13 mouse cellular contexts compared by ENCODE assay signal in the genomic region with DNA sequence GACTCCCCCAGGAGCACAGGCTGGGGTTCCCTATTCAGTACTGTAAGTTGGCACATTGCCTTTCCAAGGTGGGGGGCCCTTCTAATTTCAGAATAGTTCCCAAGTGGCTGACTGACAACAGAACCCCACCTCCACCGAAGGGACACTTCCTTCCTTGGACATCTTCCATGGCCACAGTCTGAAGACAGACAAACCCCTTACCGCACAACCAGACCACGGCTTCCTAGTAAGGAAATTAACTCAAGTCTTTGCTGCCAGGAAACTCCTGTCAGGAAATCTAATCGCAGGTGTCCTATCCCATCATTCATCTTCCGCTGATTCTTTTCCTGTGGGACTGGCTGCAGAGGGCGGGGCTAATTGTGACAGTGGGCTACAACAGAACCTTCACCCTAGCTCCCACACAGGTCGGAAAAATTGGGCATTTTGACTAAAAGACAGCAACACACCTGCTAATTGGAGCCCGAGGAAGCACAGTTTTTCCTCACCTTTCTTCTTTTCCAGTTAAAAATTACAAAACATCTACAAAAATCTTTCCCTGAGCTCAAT.
DNase-seq lines count a peak whose midpoint lies in the region; ATAC-seq and TF ChIP-seq lines count a peak whose summit lies in the region.
"Had no signal": no experiment of that assay in that cellular context is flagged by ENCODE, and none has a peak within 500 bp of the region (broad histone marks: within the 10 kb centered on the region; RNA-seq: fewer than 3 reads in every experiment).

No protein-coding gene starts in this region.

- H3K4me2 ChIP-seq in midbrain, embryonic 13.5 days (replicated peaks) = no peak overlapping the region
- H3K4me2 ChIP-seq: lung, embryonic 15.5 days; midbrain, embryonic 11.5 days had no signal

- no peaks in the 10 kb centered on the region for H3K4me1 ChIP-seq in hindbrain, embryonic 10.5 days (replicated peaks)
- H3K4me1 ChIP-seq in midbrain, embryonic 13.5 days (replicated peaks) = no peaks in the 10 kb centered on the region

- ATAC-seq in midbrain, embryonic 13.5 days = no peak
- ATAC-seq: hindbrain, postnatal 0 days had no signal

- H3K27ac ChIP-seq in gastrocnemius, adult 2 months = peak overlapping the region; percentile 79
- H3K27ac ChIP-seq in hindbrain, embryonic 10.5 days = no peak overlapping the region
- H3K27ac ChIP-seq in midbrain, embryonic 13.5 days = no peak overlapping the region
- H3K27ac ChIP-seq: hindbrain, postnatal 0 days; lung, embryonic 15.5 days had no signal

- H3K4me3 ChIP-seq in gastrocnemius, adult 2 months = no peak overlapping the region
- H3K4me3 ChIP-seq in hindbrain, embryonic 10.5 days = no peak overlapping the region
- H3K4me3 ChIP-seq in midbrain, embryonic 13.5 days (replicated peaks) = no peak overlapping the region
- H3K4me3 ChIP-seq: lung, embryonic 15.5 days had no signal

- no peak for DNase-seq in gastrocnemius, adult 2 months
- no peak for DNase-seq in gastrocnemius, postnatal 36 days
- DNase-seq in adrenal gland, postnatal 14 days = peak; percentile 12
- peak; percentile 14 to 15 for DNase-seq in heart, postnatal 14 days
- peak; percentile 57 to 70 for DNase-seq in kidney, postnatal 25 days
- no peak for DNase-seq in hindbrain, embryonic 10.5 days (ENCODE audit: low spot score)
- no peak for DNase-seq in thymus, postnatal 4 days
- DNase-seq: cerebellum, adult 18-20 months; thymus, postnatal 25 days had no signal

- H3K27me3 ChIP-seq in hindbrain, embryonic 10.5 days (ENCODE audit: insufficient read depth, poor library complexity, severe bottlenecking) = no peaks in the 10 kb centered on the region
- H3K27me3 ChIP-seq in midbrain, embryonic 13.5 days = no peaks in the 10 kb centered on the region
- H3K27me3 ChIP-seq: lung, embryonic 15.5 days had no signal

- H3K9me3 ChIP-seq in hindbrain, embryonic 10.5 days = no peaks in the 10 kb centered on the region
- H3K9me3 ChIP-seq in midbrain, embryonic 13.5 days = no peaks in the 10 kb centered on the region
- H3K9me3 ChIP-seq: lung, embryonic 15.5 days had no signal

- TF ChIP-seq CTCF in gastrocnemius, adult 2 months (IDR thresholded peaks at IDR 0.05) = no peak

- WGBS in hindbrain, embryonic 10.5 days = 89% methylated on average over 8 of the region's 8 CpGs
- 90% methylated on average over 8 of the region's 8 CpGs for WGBS in midbrain, embryonic 13.5 days

- H3K36me3 ChIP-seq in hindbrain, embryonic 10.5 days = no peaks in the 10 kb centered on the region
- no peaks in the 10 kb centered on the region for H3K36me3 ChIP-seq in midbrain, embryonic 13.5 days
- H3K36me3 ChIP-seq: lung, embryonic 15.5 days had no signal

- intact Hi-C loops in gastrocnemius, adult 2 months (cut with DNase I) = no loop called here
- intact Hi-C loops in gastrocnemius, postnatal 36 days (cut with DNase I) = no loop called here
- intact Hi-C loops in heart, postnatal 14 days (cut with DNase I) = no loop called here

- no peak overlapping the region for H3K9ac ChIP-seq in midbrain, embryonic 13.5 days (replicated peaks)
- H3K9ac ChIP-seq: lung, embryonic 15.5 days had no signal

Comparison
In these comparisons a context has a peak if more than half of its experiments do, and no peak if none do; other contexts are left out.
1. DNase-seq: peak in adrenal gland, postnatal 14 days (single experiment), heart, postnatal 14 days (2 of 2) and kidney, postnatal 25 days (2 of 2); none in gastrocnemius, adult 2 months (single experiment), gastrocnemius, postnatal 36 days (0 of 2), hindbrain, embryonic 10.5 days (single experiment) and thymus, postnatal 4 days (single experiment).